Mouse (Mus musculus) liver, embryonic 18 days (tissue): ENCODE measurements around the gene Ctxn2. TPM values are rescaled to one million over a fixed set of nuclear protein-coding genes. Genes with fewer than 3 reads are reported as not detected.

Experiments used
- polyA plus RNA-seq: library from polyadenylated mRNA; depleted of rRNA; stranded (reverse); fragments of >200 nt; gene quantifications from 2 replicates; pipeline ENCODE4 v1.2.3, GENCODE M21; 2012; rRNA removed

Ctxn2 gene
- polyA plus RNA-seq = not detected in 2 replicates

GRCm38 (mm10) chr2:125135903-125136811, at the start of gene Ctxn2:
TSS of gene Ctxn2 (plus strand) at chr2:125136692.

GRCm38 (mm10) chr2:125123477-125123852, 13.0 kb upstream of the Ctxn2 start, which contains the start of gene Myef2:
TSS of gene Myef2 (minus strand) at chr2:125123661.

GRCm38 (mm10) chr2:125152388-125152787, 15.9 kb downstream of the Ctxn2 start, which contains the start of gene Slc12a1:
TSS of gene Slc12a1 (plus strand) at chr2:125152505.

Other genes starting within 250 kb of the Ctxn2 start
- 1.5 and 1.7 TPM in 2 replicates for gene Slc24a5, start 68.6 kb upstream of the Ctxn2 start, polyA plus RNA-seq
- gene Myef2, start 13.0 kb upstream of the Ctxn2 start, polyA plus RNA-seq = 12.7 and 12.9 TPM in 2 replicates
- not detected in 2 replicates for gene Slc12a1, start 15.8 kb downstream of the Ctxn2 start, polyA plus RNA-seq
- 42.2 and 47.5 TPM in 2 replicates for gene Dut, start 110.5 kb downstream of the Ctxn2 start, polyA plus RNA-seq